Mouse (Mus musculus) hindbrain, embryonic 12.5 days (tissue): ENCODE measurements around the gene Trub1. TPM values are rescaled to one million over a fixed set of nuclear protein-coding genes. Genes with fewer than 3 reads are reported as not detected.
A peak's percentile ranks its signal among the peaks of the same experiment; 100 is the strongest.

Experiments
- ATAC-seq: fragments of 200-750 bp; cut with Nextera tagmentation; 2 replicates; pipeline ENCODE4 v1.8.0; 2017; ENCODE audit warnings: moderate TSS enrichment; ENCODE audit not compliant: low FRiP score
- H3K27ac ChIP-seq: fragments of 300-500 bp; sonication (generic); 2 replicates; pipeline ENCODE4 v1.5.1; 2016; ENCODE audit warnings: mild to moderate bottlenecking
- H3K27me3 ChIP-seq: fragments of 300-500 bp; sonication (generic); 2 replicates; pipeline ENCODE4 v1.6.1; 2016; ENCODE audit warnings: mild to moderate bottlenecking
- H3K36me3 ChIP-seq: fragments of 300-500 bp; sonication (generic); 2 replicates; pipeline ENCODE4 v1.6.1; 2016; ENCODE audit warnings: mild to moderate bottlenecking
- H3K4me1 ChIP-seq: fragments of 300-500 bp; sonication (generic); 2 replicates; pipeline ENCODE4 v1.6.1; 2016
- H3K4me2 ChIP-seq: fragments of 300-500 bp; sonication (generic); replicated peaks from 2 replicates; pipeline ENCODE4 v1.6.1; 2016; ENCODE audit warnings: mild to moderate bottlenecking
- H3K4me3 ChIP-seq: fragments of 300-500 bp; sonication (generic); 2 replicates; pipeline ENCODE4 v1.5.1; 2016; ENCODE audit warnings: mild to moderate bottlenecking
- H3K9ac ChIP-seq: fragments of 300-500 bp; sonication (generic); 2 replicates; pipeline ENCODE4 v1.6.1; 2016; ENCODE audit warnings: mild to moderate bottlenecking, moderate library complexity
- H3K9me3 ChIP-seq: fragments of 300-500 bp; sonication (generic); replicated peaks from 2 replicates; pipeline ENCODE4 v1.6.1; 2016; ENCODE audit warnings: mild to moderate bottlenecking
- WGBS: fragments of 180-500 bp; shearing (Covaris S2); methylation state at CpG from one replicate; pipeline ENCODE4 v1.1.7; 2016; 5-methylcytosine and 5-hydroxymethylcytosine counted together
- polyA plus RNA-seq: library from polyadenylated mRNA; unstranded; fragments of >200 nt; fragmentation: Nextera tagmentation; extraction: Ambion mirVana; gene quantifications from 2 replicates; pipeline ENCODE4 v1.2.1, GENCODE M21; 2016

Gene Trub1
- polyA plus RNA-seq, 1 experiment from 2014 or later, result 15.9 TPM

- Histone ChIP-seq H3K9ac (no peak overlapping the region), H3K4me1 (peaks cover 15% of the 10 kb centered on the region), H3K4me2 (no peak overlapping the region), H3K27me3 (no peaks in the 10 kb centered on the region), H3K4me3 (no peak overlapping the region), H3K9me3 (0 out of 2 replicates have a peak, but pooled peaks cover 4% of the 10 kb centered on the region), H3K27ac (peak overlapping the region; percentile 62), H3K36me3 (no peaks in the 10 kb centered on the region)
- ATAC-seq, result no peak
- 83% methylated on average over 8 of the region's 8 CpGs for WGBS
These were observed 27.4 kb downstream of the Trub1 start for GRCm38 (mm10) chr19:57479886-57480655.

GRCm38 (mm10) chr19:57481743-57482259, 29.1 kb downstream of the Trub1 start:
- peak; percentile 20; the same call in 1 of the 2 replicates for ATAC-seq
- no peak overlapping the region for H3K4me3 ChIP-seq
- peaks cover 11% of the 10 kb centered on the region for H3K4me1 ChIP-seq
- H3K27ac ChIP-seq, result no peak overlapping the region
- H3K36me3 ChIP-seq, result no peaks in the 10 kb centered on the region
- H3K9me3 ChIP-seq, result 0 out of 2 replicates have a peak, but pooled peaks cover 4% of the 10 kb centered on the region
- no peak overlapping the region for H3K4me2 ChIP-seq
- 90% methylated on average over 6 of the region's 6 CpGs for WGBS
- H3K27me3 ChIP-seq, result no peaks in the 10 kb centered on the region
- H3K9ac ChIP-seq, result no peak overlapping the region

- H3K36me3 ChIP-seq, result no peaks in the 10 kb centered on the region
- ATAC-seq, result peak; percentile 20; the same call in 1 of the 2 replicates
- 86% methylated on average over 8 of the region's 8 CpGs for WGBS
These were observed 30.1 kb downstream of the Trub1 start for GRCm38 (mm10) chr19:57482815-57483214.

GRCm38 (mm10) chr19:57487051-57487658, 34.4 kb downstream of the Trub1 start:
- H3K27ac ChIP-seq, result no peak overlapping the region; the same call in 1 of the 2 replicates
- WGBS, result 69% methylated on average over 13 of the region's 13 CpGs
- H3K4me1 ChIP-seq, result peaks cover 13% of the 10 kb centered on the region
- no peak for ATAC-seq
- H3K27me3 ChIP-seq, result no peaks in the 10 kb centered on the region
- no peaks in the 10 kb centered on the region for H3K36me3 ChIP-seq
- H3K4me3 ChIP-seq, result no peak overlapping the region
- no peak overlapping the region for H3K9ac ChIP-seq
- H3K4me2 ChIP-seq, result no peak overlapping the region; the same call in 1 of the 2 replicates
- 0 out of 2 replicates have a peak, but pooled peaks cover 4% of the 10 kb centered on the region for H3K9me3 ChIP-seq

More at GRCm38 (mm10) chr19:57482815-57483214, 30.1 kb downstream of the Trub1 start:
- Histone ChIP-seq H3K27ac (no peak overlapping the region), H3K4me1 (peaks cover 14% of the 10 kb centered on the region), H3K9ac (no peak overlapping the region), H3K27me3 (no peaks in the 10 kb centered on the region), H3K4me2 (no peak overlapping the region), H3K4me3 (no peak overlapping the region), H3K9me3 (0 out of 2 replicates have a peak, but pooled peaks cover 4% of the 10 kb centered on the region)

GRCm38 (mm10) chr19:57489527-57489926, 36.8 kb downstream of the Trub1 start:
- no peak for ATAC-seq
- no peak overlapping the region for H3K9ac ChIP-seq
- no peak overlapping the region for H3K4me2 ChIP-seq

GRCm38 (mm10) chr19:57491030-57491429, 38.3 kb downstream of the Trub1 start:
- H3K4me2 ChIP-seq, result no peak overlapping the region
- ATAC-seq, result peak; percentile 91

More at GRCm38 (mm10) chr19:57489527-57489926, 36.8 kb downstream of the Trub1 start:
- Histone ChIP-seq H3K4me1 (peaks cover 13% of the 10 kb centered on the region), H3K27ac (no peak overlapping the region), H3K4me3 (no peak overlapping the region), H3K9me3 (no peaks in the 10 kb centered on the region), H3K27me3 (no peaks in the 10 kb centered on the region), H3K36me3 (no peaks in the 10 kb centered on the region)
- WGBS, result 81% methylated on average over 7 of the region's 7 CpGs

GRCm38 (mm10) chr19:57494020-57494419, 41.3 kb downstream of the Trub1 start:
- no peak for ATAC-seq
- H3K9ac ChIP-seq, result no peak overlapping the region
- WGBS, result 76% methylated on average over 5 of the region's 5 CpGs
- H3K4me3 ChIP-seq, result no peak overlapping the region
- no peak overlapping the region for H3K4me2 ChIP-seq
- H3K4me1 ChIP-seq, result peaks cover 10% of the 10 kb centered on the region
- H3K36me3 ChIP-seq, result no peaks in the 10 kb centered on the region
- H3K9me3 ChIP-seq, result no peaks in the 10 kb centered on the region
- H3K27ac ChIP-seq, result no peak overlapping the region
- no peaks in the 10 kb centered on the region for H3K27me3 ChIP-seq

More at GRCm38 (mm10) chr19:57491030-57491429, 38.3 kb downstream of the Trub1 start:
- peaks cover 13% of the 10 kb centered on the region for H3K4me1 ChIP-seq
- no peaks in the 10 kb centered on the region for H3K9me3 ChIP-seq
- H3K9ac ChIP-seq, result no peak overlapping the region
- H3K36me3 ChIP-seq, result no peaks in the 10 kb centered on the region
- no peak overlapping the region for H3K4me3 ChIP-seq
- H3K27ac ChIP-seq, result peak overlapping the region; percentile 71
- H3K27me3 ChIP-seq, result no peaks in the 10 kb centered on the region
- WGBS, result 19% methylated on average over 8 of the region's 8 CpGs

GRCm38 (mm10) chr19:57498110-57498743, 45.5 kb downstream of the Trub1 start:
- no peak overlapping the region for H3K4me3 ChIP-seq
- no peaks in the 10 kb centered on the region for H3K9me3 ChIP-seq
- no peak for ATAC-seq
- WGBS, result 75% methylated on average over 10 of the region's 10 CpGs
- H3K27ac ChIP-seq, result no peak overlapping the region
- no peaks in the 10 kb centered on the region for H3K27me3 ChIP-seq
- H3K36me3 ChIP-seq, result no peaks in the 10 kb centered on the region
- no peaks in the 10 kb centered on the region for H3K4me1 ChIP-seq
- no peak overlapping the region for H3K9ac ChIP-seq
- no peak overlapping the region for H3K4me2 ChIP-seq

- Histone ChIP-seq H3K9ac (no peak overlapping the region), H3K36me3 (no peaks in the 10 kb centered on the region), H3K4me3 (no peak overlapping the region), H3K4me1 (no peaks in the 10 kb centered on the region), H3K9me3 (no peaks in the 10 kb centered on the region), H3K27ac (no peak overlapping the region), H3K27me3 (no peaks in the 10 kb centered on the region), H3K4me2 (no peak overlapping the region)
- WGBS, result 74% methylated on average over 6 of the region's 6 CpGs
- ATAC-seq, result no peak
These were observed 46.2 kb downstream of the Trub1 start for GRCm38 (mm10) chr19:57498884-57499410.

- 96% methylated on average over 5 of the region's 5 CpGs for WGBS
- H3K27ac ChIP-seq, result no peak overlapping the region
These were observed 47.5 kb downstream of the Trub1 start for GRCm38 (mm10) chr19:57500254-57500653.

GRCm38 (mm10) chr19:57503144-57503543, 50.4 kb downstream of the Trub1 start:
- Histone ChIP-seq H3K4me1 (peaks cover 3% of the 10 kb centered on the region; the same call in 1 of the 2 replicates), H3K9ac (no peak overlapping the region), H3K27me3 (no peaks in the 10 kb centered on the region), H3K4me3 (no peak overlapping the region), H3K9me3 (no peaks in the 10 kb centered on the region), H3K4me2 (no peak overlapping the region), H3K36me3 (no peaks in the 10 kb centered on the region), H3K27ac (no peak overlapping the region; the same call in 1 of the 2 replicates)
- ATAC-seq, result no peak
- WGBS, result 68% methylated on average over 6 of the region's 6 CpGs

More at GRCm38 (mm10) chr19:57500254-57500653, 47.5 kb downstream of the Trub1 start:
- Histone ChIP-seq H3K36me3 (no peaks in the 10 kb centered on the region), H3K27me3 (no peaks in the 10 kb centered on the region), H3K4me3 (no peak overlapping the region), H3K4me1 (no peaks in the 10 kb centered on the region), H3K9me3 (no peaks in the 10 kb centered on the region), H3K9ac (no peak overlapping the region), H3K4me2 (no peak overlapping the region)
- no peak for ATAC-seq
